30 mouse cellular contexts compared by ENCODE assay signal in genomic region chr9:87405115-87405720, GRCm38 (mm10).
DNase-seq lines count a peak whose midpoint lies in the region; ATAC-seq and TF ChIP-seq lines count a peak whose summit lies in the region.
"Had no signal": no experiment of that assay in that cellular context is flagged by ENCODE, and none has a peak within 500 bp of the region (broad histone marks: within the 10 kb centered on the region; RNA-seq: fewer than 3 reads in every experiment).

No protein-coding gene starts in this region.

- TF ChIP-seq CTCF in kidney, postnatal 0 days (IDR thresholded peaks at IDR 0.05; ENCODE audit: low read depth) = no peak
- no peak for TF ChIP-seq CTCF in liver, postnatal 0 days (IDR thresholded peaks at IDR 0.05; ENCODE audit: low read depth)

- H3ac ChIP-seq in myocyte (ENCODE audit: control insufficient read depth, insufficient read length) = no peak overlapping the region

- H3K4me2 ChIP-seq in kidney, postnatal 0 days (ENCODE audit: low read length) = no peak overlapping the region
- no peak overlapping the region for H3K4me2 ChIP-seq in kidney, embryonic 16.5 days (replicated peaks; ENCODE audit: low read depth, low read length)
- H3K4me2 ChIP-seq in myocyte (ENCODE audit: low read depth) = no peak overlapping the region
- no peak overlapping the region for H3K4me2 ChIP-seq in liver, postnatal 0 days (ENCODE audit: low read depth, low read length)
- H3K4me2 ChIP-seq: embryonic facial prominence, embryonic 12.5 days; embryonic facial prominence, embryonic 15.5 days; forebrain, embryonic 13.5 days; heart, embryonic 12.5 days; heart, embryonic 15.5 days; hindbrain, embryonic 13.5 days had no signal

- no peaks in the 10 kb centered on the region for H3K79me2 ChIP-seq in myocyte (ENCODE audit: control insufficient read depth, insufficient read depth)

- no peak overlapping the region for H3K4me3 ChIP-seq in kidney, postnatal 0 days (replicated peaks; ENCODE audit: low read depth, low read length)
- no peak overlapping the region for H3K4me3 ChIP-seq in kidney, embryonic 16.5 days (ENCODE audit: low read length)
- H3K4me3 ChIP-seq in myocyte = no peak overlapping the region
- H3K4me3 ChIP-seq in liver, postnatal 0 days (ENCODE audit: low read depth, low read length) = no peak overlapping the region
- H3K4me3 ChIP-seq: embryonic facial prominence, embryonic 12.5 days; embryonic facial prominence, embryonic 15.5 days; forebrain, embryonic 10.5 days; forebrain, embryonic 13.5 days; gastrocnemius, adult 2 months; heart, embryonic 12.5 days; heart, embryonic 15.5 days; hindbrain, embryonic 10.5 days; hindbrain, embryonic 13.5 days had no signal

- no peaks in the 10 kb centered on the region for H3K4me1 ChIP-seq in kidney, postnatal 0 days (replicated peaks; ENCODE audit: insufficient read depth, low read length)
- no peaks in the 10 kb centered on the region for H3K4me1 ChIP-seq in kidney, embryonic 16.5 days (ENCODE audit: insufficient read depth, low read length)
- no peaks in the 10 kb centered on the region for H3K4me1 ChIP-seq in liver, postnatal 0 days (ENCODE audit: insufficient read depth)
- H3K4me1 ChIP-seq: embryonic facial prominence, embryonic 12.5 days; forebrain, embryonic 10.5 days; forebrain, embryonic 13.5 days; heart, embryonic 15.5 days; hindbrain, embryonic 10.5 days; hindbrain, embryonic 13.5 days had no signal

- WGBS in kidney, postnatal 0 days = 81% methylated on average over 7 of the region's 7 CpGs
- 80% methylated on average over 7 of the region's 7 CpGs for WGBS in kidney, embryonic 16.5 days
- 77% methylated on average over 7 of the region's 7 CpGs for WGBS in liver, postnatal 0 days (ENCODE audit: insufficient replicate concordance)

- no peak overlapping the region for H3K9ac ChIP-seq in kidney, postnatal 0 days (ENCODE audit: low read depth, low read length)
- no peak overlapping the region for H3K9ac ChIP-seq in kidney, embryonic 16.5 days (replicated peaks; ENCODE audit: low read length)
- no peak overlapping the region for H3K9ac ChIP-seq in liver, postnatal 0 days (replicated peaks)
- H3K9ac ChIP-seq: embryonic facial prominence, embryonic 12.5 days; embryonic facial prominence, embryonic 15.5 days; forebrain, embryonic 13.5 days; forebrain, postnatal 0 days; heart, embryonic 12.5 days; heart, embryonic 15.5 days; hindbrain, embryonic 13.5 days had no signal

- no peaks in the 10 kb centered on the region for H3K9me3 ChIP-seq in kidney, postnatal 0 days (replicated peaks; ENCODE audit: low read length)
- H3K9me3 ChIP-seq in kidney, embryonic 16.5 days (ENCODE audit: low read length) = no peaks in the 10 kb centered on the region
- no peaks in the 10 kb centered on the region for H3K9me3 ChIP-seq in liver, postnatal 0 days (ENCODE audit: low read length)
- H3K9me3 ChIP-seq: embryonic facial prominence, embryonic 12.5 days; embryonic facial prominence, embryonic 15.5 days; forebrain, embryonic 10.5 days; forebrain, embryonic 13.5 days; heart, embryonic 12.5 days; heart, embryonic 15.5 days; hindbrain, embryonic 10.5 days; hindbrain, embryonic 13.5 days had no signal

- H3K36me3 ChIP-seq in kidney, postnatal 0 days (ENCODE audit: insufficient read depth, low read length) = no peaks in the 10 kb centered on the region
- H3K36me3 ChIP-seq in kidney, embryonic 16.5 days (ENCODE audit: insufficient read depth, low read length) = no peaks in the 10 kb centered on the region
- H3K36me3 ChIP-seq in myocyte (ENCODE audit: control insufficient read depth, insufficient read depth) = no peaks in the 10 kb centered on the region
- H3K36me3 ChIP-seq in liver, postnatal 0 days (replicated peaks; ENCODE audit: insufficient read depth, low read length) = no peaks in the 10 kb centered on the region
- H3K36me3 ChIP-seq: embryonic facial prominence, embryonic 12.5 days; embryonic facial prominence, embryonic 15.5 days; forebrain, embryonic 10.5 days; heart, embryonic 12.5 days; heart, embryonic 15.5 days; hindbrain, embryonic 10.5 days; hindbrain, embryonic 13.5 days had no signal

- no peak overlapping the region for H3K27ac ChIP-seq in kidney, postnatal 0 days
- H3K27ac ChIP-seq in kidney, embryonic 16.5 days (ENCODE audit: low read length) = no peak overlapping the region
- H3K27ac ChIP-seq in liver, postnatal 0 days (ENCODE audit: low read depth) = no peak overlapping the region
- H3K27ac ChIP-seq: embryonic facial prominence, embryonic 12.5 days; embryonic facial prominence, embryonic 15.5 days; forebrain, embryonic 10.5 days; forebrain, embryonic 13.5 days; gastrocnemius, adult 2 months; heart, embryonic 15.5 days; hindbrain, embryonic 10.5 days; hindbrain, embryonic 13.5 days had no signal

- peak; percentile 16 for DNase-seq in kidney, postnatal 0 days (ENCODE audit: low spot score)
- DNase-seq in 3T3-L1 (ENCODE audit: low read depth, low spot score) (peak; percentile 84), NIH3T3 (ENCODE audit: low read depth) (peak; percentile 83)
- no peak for DNase-seq in liver, postnatal 0 days
- no peak for DNase-seq in thymus, postnatal 4 days
- DNase-seq: adrenal gland, adult 2 months; adrenal gland, postnatal 14 days; B cell, adult 2 months; cerebellum, adult 11 months; cerebellum, adult 2 months; cerebellum, adult 9-11 months; cerebellum, postnatal 25 days; forebrain, postnatal 0 days; gastrocnemius, adult 2 months; gastrocnemius, postnatal 14 days; heart, postnatal 10 days; heart, postnatal 36 days had no signal

- no peak for ATAC-seq in kidney, postnatal 0 days (replicated peaks; ENCODE audit: low FRiP score, low read depth)
- no peak for ATAC-seq in kidney, embryonic 16.5 days (ENCODE audit: low FRiP score, low TSS enrichment)
- no peak for ATAC-seq in liver, postnatal 0 days
- ATAC-seq: CD4-positive, CD25-positive, alpha-beta regulatory T cell, adult 4 months; forebrain, embryonic 13.5 days; forebrain, postnatal 0 days; hindbrain, embryonic 16.5 days; Patski had no signal

- no peak for TF ChIP-seq POLR2A in myocyte (IDR thresholded peaks at IDR 0.05; ENCODE audit: insufficient read length, low read depth)

- no peaks in the 10 kb centered on the region for H3K27me3 ChIP-seq in kidney, postnatal 0 days (ENCODE audit: insufficient read depth, low read length)
- H3K27me3 ChIP-seq in kidney, embryonic 16.5 days (ENCODE audit: insufficient read depth, low read length) = no peaks in the 10 kb centered on the region
- H3K27me3 ChIP-seq in myocyte (ENCODE audit: control insufficient read depth, insufficient read depth, insufficient read length) = no peaks in the 10 kb centered on the region
- no peaks in the 10 kb centered on the region for H3K27me3 ChIP-seq in liver, postnatal 0 days (ENCODE audit: insufficient read depth, low read length)
- H3K27me3 ChIP-seq: embryonic facial prominence, embryonic 12.5 days; embryonic facial prominence, embryonic 15.5 days; forebrain, embryonic 13.5 days; heart, embryonic 12.5 days; heart, embryonic 15.5 days; hindbrain, embryonic 13.5 days; Patski had no signal

- no peak for TF ChIP-seq EP300 in liver, postnatal 0 days (IDR thresholded peaks at IDR 0.05; ENCODE audit: low read depth)

TF ChIP-seq in myocyte, 11 proteins besides CTCF, POLR2A, EP300 and RAD21:
- TF ChIP-seq SRF (IDR thresholded peaks at IDR 0.05; ENCODE audit: control insufficient read depth, insufficient read length, low read depth) (no peak), POLR2AphosphoS2 (IDR thresholded peaks at IDR 0.05; ENCODE audit: insufficient read length, low read depth) (no peak), CEBPB (IDR thresholded peaks at IDR 0.05; ENCODE audit: insufficient read depth, poor library complexity, severe bottlenecking) (0 out of 2 replicates have a peak, but pooled peaks have one; percentile 8)

Comparison
In these comparisons a context has a peak if more than half of its experiments do, and no peak if none do; other contexts are left out.
1. DNase-seq: peak in kidney, postnatal 0 days (single experiment), 3T3-L1 (single experiment) and NIH3T3 (single experiment); none in liver, postnatal 0 days (single experiment) and thymus, postnatal 4 days (single experiment).